9 mouse cellular contexts compared by ENCODE assay signal in the genomic region with DNA sequence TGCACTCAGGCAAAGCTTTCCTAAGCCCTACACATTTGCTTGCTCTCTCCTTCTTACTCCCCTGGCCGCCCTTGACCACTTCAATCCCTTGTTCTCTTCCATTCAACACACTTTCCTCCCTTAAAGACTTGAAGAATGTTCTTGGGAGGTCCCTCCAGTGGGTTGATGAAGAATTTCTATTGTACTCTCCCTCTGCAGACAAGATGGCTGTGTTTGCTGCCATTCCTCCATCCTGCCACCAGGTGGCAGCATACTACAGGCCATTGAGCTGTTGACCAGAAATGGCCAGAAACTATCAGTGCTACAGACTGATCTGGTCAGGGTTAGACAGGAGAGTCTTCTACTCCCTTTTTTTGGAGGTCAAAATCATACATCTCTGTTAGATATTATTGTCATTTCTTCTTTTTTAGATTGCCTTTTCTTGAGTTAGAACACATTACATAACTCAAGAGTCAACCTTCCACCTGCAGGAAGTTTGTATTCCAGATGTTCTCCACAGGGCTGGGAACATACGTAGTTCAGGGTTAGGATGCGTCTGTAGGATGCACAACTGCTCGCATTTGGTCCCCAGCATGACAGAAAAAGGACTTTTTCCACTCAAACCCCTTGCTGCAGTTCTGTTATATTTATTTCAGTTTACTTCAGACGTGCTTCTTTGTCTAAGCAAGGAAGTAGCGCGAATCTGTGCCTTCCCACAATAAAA. TPM values are rescaled to one million over a fixed set of nuclear protein-coding genes. Genes with fewer than 3 reads are reported as not detected.
A peak's percentile ranks its signal among the peaks of the same experiment; 100 is the strongest.
DNase-seq lines count a peak whose midpoint lies in the region; ATAC-seq and TF ChIP-seq lines count a peak whose summit lies in the region.
"Had no signal": no experiment of that assay in that cellular context is flagged by ENCODE, and none has a peak within 500 bp of the region (broad histone marks: within the 10 kb centered on the region; RNA-seq: fewer than 3 reads in every experiment).

No protein-coding gene starts in this region.

- H3K36me3 ChIP-seq in forebrain, postnatal 0 days (ENCODE audit: insufficient read depth), result no peaks in the 10 kb centered on the region
- no peaks in the 10 kb centered on the region for H3K36me3 ChIP-seq in hindbrain, embryonic 12.5 days
- H3K36me3 ChIP-seq in lung, postnatal 0 days (ENCODE audit: insufficient read depth, low read length), result no peaks in the 10 kb centered on the region

- peak; percentile 100 for TF ChIP-seq CTCF in forebrain, postnatal 0 days (IDR thresholded peaks at IDR 0.05; ENCODE audit: low read depth)
- TF ChIP-seq CTCF in lung, postnatal 0 days (IDR thresholded peaks at IDR 0.05), result peak; percentile 100

- H3K9me3 ChIP-seq in forebrain, postnatal 0 days (ENCODE audit: low read length), result no peaks in the 10 kb centered on the region
- no peaks in the 10 kb centered on the region for H3K9me3 ChIP-seq in hindbrain, embryonic 12.5 days (replicated peaks)
- H3K9me3 ChIP-seq in lung, postnatal 0 days (ENCODE audit: low read length), result no peaks in the 10 kb centered on the region
- H3K9me3 ChIP-seq: megakaryocyte, embryonic 14.5 days had no signal

- H3K9ac ChIP-seq in forebrain, postnatal 0 days, result no peak overlapping the region
- no peak overlapping the region for H3K9ac ChIP-seq in hindbrain, embryonic 12.5 days
- H3K9ac ChIP-seq in lung, postnatal 0 days (replicated peaks; ENCODE audit: low read depth), result no peak overlapping the region

- no peaks in the 10 kb centered on the region for H3K4me1 ChIP-seq in forebrain, postnatal 0 days (ENCODE audit: insufficient read depth)
- H3K4me1 ChIP-seq in hindbrain, embryonic 12.5 days, result peaks cover 3% of the 10 kb centered on the region; the same call in 1 of the 2 replicates
- no peaks in the 10 kb centered on the region for H3K4me1 ChIP-seq in lung, postnatal 0 days (ENCODE audit: insufficient read depth, low read depth, low read length)

- no peaks in the 10 kb centered on the region for H3K27me3 ChIP-seq in forebrain, postnatal 0 days (ENCODE audit: insufficient read depth, low read length)
- H3K27me3 ChIP-seq in hindbrain, embryonic 12.5 days, result no peaks in the 10 kb centered on the region
- no peaks in the 10 kb centered on the region for H3K27me3 ChIP-seq in lung, postnatal 0 days (replicated peaks; ENCODE audit: insufficient read depth, low read length)
- H3K27me3 ChIP-seq: megakaryocyte, embryonic 14.5 days had no signal

- ATAC-seq in forebrain, postnatal 0 days, result peak; percentile 86
- ATAC-seq in hindbrain, embryonic 12.5 days (ENCODE audit: low FRiP score), result peak; percentile 81
- peak; percentile 79 for ATAC-seq in lung, postnatal 0 days

- H3K4me3 ChIP-seq in forebrain, postnatal 0 days (ENCODE audit: low read depth, low read length), result no peak overlapping the region
- H3K4me3 ChIP-seq in hindbrain, embryonic 12.5 days, result no peak overlapping the region
- no peak overlapping the region for H3K4me3 ChIP-seq in lung, postnatal 0 days (ENCODE audit: low read depth, low read length)
- H3K4me3 ChIP-seq: megakaryocyte, embryonic 14.5 days had no signal

- WGBS in forebrain, postnatal 0 days, result 78% methylated on average over 7 of the region's 7 CpGs
- WGBS in hindbrain, embryonic 12.5 days, result 74% methylated on average over 7 of the region's 7 CpGs
- 73% methylated on average over 7 of the region's 7 CpGs for WGBS in lung, postnatal 0 days

- H3K27ac ChIP-seq in forebrain, postnatal 0 days (ENCODE audit: low read depth, low read length), result no peak overlapping the region
- no peak overlapping the region for H3K27ac ChIP-seq in hindbrain, embryonic 12.5 days
- H3K27ac ChIP-seq in lung, postnatal 0 days (ENCODE audit: low read length), result no peak overlapping the region

- DNase-seq in MEL-GATA-1-ER (ENCODE audit: extremely low read depth, low read depth), result peak; percentile 75
- peak; percentile 76 to 81 for DNase-seq in cerebellum, adult 18-20 months
- DNase-seq in forebrain, postnatal 0 days, result peak; percentile 89
- DNase-seq in layer of hippocampus, adult 9-11 months, result peak; percentile 64
- peak; percentile 91 for DNase-seq in lung, postnatal 0 days (ENCODE audit: low spot score)
- peak; percentile 78 for DNase-seq in ovary, postnatal 36 days (ENCODE audit: low spot score)
- peak; percentile 77 for DNase-seq in thymus, postnatal 14 days

- H3K4me2 ChIP-seq in forebrain, postnatal 0 days (ENCODE audit: low read depth), result no peak overlapping the region
- H3K4me2 ChIP-seq in hindbrain, embryonic 12.5 days (replicated peaks), result no peak overlapping the region
- H3K4me2 ChIP-seq in lung, postnatal 0 days (replicated peaks; ENCODE audit: low read depth, low read length), result no peak overlapping the region

- no peak for TF ChIP-seq EP300 in lung, postnatal 0 days (IDR thresholded peaks at IDR 0.05)

RNA-seq across cellular contexts. Expression of a gene that starts 16.1 kb away (rescaled TPM):
- 20.8 and 28.2 TPM in 2 replicates for total RNA-seq in forebrain, postnatal 0 days (2014; rRNA removed)
- polyA plus RNA-seq in forebrain, postnatal 0 days (2015; fragmentation: Nextera tagmentation; extraction: Ambion mirVana), result 29.6 and 31.6 TPM in 2 replicates
- 28.7 and 38.5 TPM in 2 replicates for polyA plus RNA-seq in hindbrain, embryonic 12.5 days (2016; fragmentation: Nextera tagmentation; extraction: Ambion mirVana)
- 33.4 and 36.6 TPM in 2 replicates for polyA plus RNA-seq in lung, postnatal 0 days (2015; fragmentation: Nextera tagmentation; extraction: Ambion mirVana)

RNA-seq across cellular contexts. Expression of a gene that starts 24.8 kb away (rescaled TPM):
- 14.2 and 15.5 TPM in 2 replicates for total RNA-seq in forebrain, postnatal 0 days (2014; rRNA removed)
- 2.7 and 3.9 TPM in 2 replicates for polyA plus RNA-seq in forebrain, postnatal 0 days (2015; fragmentation: Nextera tagmentation; extraction: Ambion mirVana)
- 0.79 and 1.2 TPM in 2 replicates for polyA plus RNA-seq in hindbrain, embryonic 12.5 days (2016; fragmentation: Nextera tagmentation; extraction: Ambion mirVana)
- polyA plus RNA-seq in lung, postnatal 0 days (2015; fragmentation: Nextera tagmentation; extraction: Ambion mirVana), result 1.5 and 2.1 TPM in 2 replicates
